Mouse (Mus musculus) intestine, postnatal 0 days (tissue): ENCODE data around the gene Hoxa7. TPM values are rescaled to one million over a fixed set of nuclear protein-coding genes. Genes with fewer than 3 reads are reported as not detected.

Source experiments
- ATAC-seq: fragments of 200-750 bp; cut with Nextera tagmentation; 2 replicates; pipeline ENCODE4 v1.8.0; 2017; ENCODE audit warnings: mild to moderate bottlenecking, moderate TSS enrichment, moderate library complexity
- H3K27ac ChIP-seq: fragments of 300-500 bp; sonication (generic); 2 replicates; pipeline ENCODE4 v1.5.1; 2014; ENCODE audit warnings: mild to moderate bottlenecking, low read depth, low read length, moderate library complexity
- H3K27me3 ChIP-seq: fragments of 300-500 bp; sonication (generic); replicated peaks from 2 replicates; pipeline ENCODE4 v1.6.1; 2014; ENCODE audit warnings: low read length, mixed read lengths; ENCODE audit not compliant: control insufficient read depth, insufficient read depth
- H3K36me3 ChIP-seq: fragments of 300-500 bp; sonication (generic); 2 replicates; pipeline ENCODE4 v1.6.1; 2014; ENCODE audit warnings: mild to moderate bottlenecking, moderate library complexity; ENCODE audit not compliant: control insufficient read depth, insufficient read depth
- H3K4me1 ChIP-seq: fragments of 300-500 bp; sonication (generic); replicated peaks from 2 replicates; pipeline ENCODE4 v1.6.1; 2014; ENCODE audit warnings: antibody characterized with exemption, low read length, mixed read lengths; ENCODE audit not compliant: control insufficient read depth, insufficient read depth
- H3K4me2 ChIP-seq: fragments of 300-500 bp; sonication (generic); replicated peaks from 2 replicates; pipeline ENCODE4 v1.6.1; 2014; ENCODE audit warnings: low read depth, mild to moderate bottlenecking, moderate library complexity
- H3K4me3 ChIP-seq: fragments of 300-500 bp; sonication (generic); 2 replicates; pipeline ENCODE4 v1.5.1; 2014; ENCODE audit warnings: low read depth, low read length
- H3K9ac ChIP-seq: fragments of 300-500 bp; sonication (generic); 2 replicates; pipeline ENCODE4 v1.6.1; 2014; ENCODE audit warnings: mild to moderate bottlenecking, low read depth, low read length
- H3K9me3 ChIP-seq: fragments of 300-500 bp; sonication (generic); 2 replicates; pipeline ENCODE4 v1.6.1; 2016; ENCODE audit warnings: mixed run types; ENCODE audit not compliant: control insufficient read depth
- CTCF ChIP-seq: sonication (generic); IDR thresholded peaks from 2 replicates; pipeline ENCODE4 v1.5.1; 2016; ENCODE audit warnings: low read depth, mild to moderate bottlenecking, control low read depth, antibody characterized with exemption, moderate library complexity
- WGBS: fragments of 180-500 bp; shearing (Covaris S2); extraction: QIAGEN DNeasy Blood & Tissue Kit; methylation state at CpG from one replicate; pipeline ENCODE4 v1.1.7; 2014; 5-methylcytosine and 5-hydroxymethylcytosine counted together
- microRNA counts: library from miRNA; unstranded; fragments of <30 nt; microRNA quantifications from one replicate; lab custom pipeline; 2016
- microRNA-seq: library from miRNA; unstranded; fragments of <30 nt; microRNA quantifications from one replicate; pipeline ENCODE4, GENCODE M21; 2016
- polyA plus RNA-seq: library from polyadenylated mRNA; unstranded; fragments of >200 nt; fragmentation: Nextera tagmentation; extraction: Ambion mirVana; gene quantifications from 2 replicates; pipeline ENCODE4 v1.2.1, GENCODE M21; 2015

The Hoxa7 gene
- polyA plus RNA-seq, 1 experiment from 2014 or later, result 6.2 TPM

- WGBS, result 62% methylated on average over 4 of the region's 4 CpGs
- no peak for TF ChIP-seq CTCF
- Histone ChIP-seq H3K9ac (0 out of 2 replicates have a peak overlapping the region, but pooled peaks have one; percentile 0), H3K4me2 (peak overlapping the region; percentile 63), H3K4me1 (no peaks in the 10 kb centered on the region), H3K27me3 (peaks cover 24% of the 10 kb centered on the region), H3K4me3 (peak overlapping the region; percentile 47), H3K27ac (peak overlapping the region; percentile 17; the same call in 1 of the 2 replicates), H3K9me3 (no peaks in the 10 kb centered on the region), H3K36me3 (no peaks in the 10 kb centered on the region; the same call in 1 of the 2 replicates)
- ATAC-seq, result no peak
Measured at GRCm38 (mm10) chr6:52166431-52167077, 55.1 kb downstream of the Hoxa7 start.

GRCm38 (mm10) chr6:52165441-52166370, 55.9 kb downstream of the Hoxa7 start:
- ATAC-seq, result no peak
- Histone ChIP-seq H3K9me3 (no peaks in the 10 kb centered on the region), H3K4me1 (no peaks in the 10 kb centered on the region), H3K27ac (peak overlapping the region; percentile 73), H3K27me3 (peaks cover 24% of the 10 kb centered on the region), H3K4me3 (peak overlapping the region; percentile 47), H3K4me2 (peak overlapping the region; percentile 63), H3K36me3 (no peaks in the 10 kb centered on the region; the same call in 1 of the 2 replicates), H3K9ac (peak overlapping the region; percentile 71)
- TF ChIP-seq CTCF, result no peak
- WGBS, result 44% methylated on average over 28 of the region's 28 CpGs

DNA sequence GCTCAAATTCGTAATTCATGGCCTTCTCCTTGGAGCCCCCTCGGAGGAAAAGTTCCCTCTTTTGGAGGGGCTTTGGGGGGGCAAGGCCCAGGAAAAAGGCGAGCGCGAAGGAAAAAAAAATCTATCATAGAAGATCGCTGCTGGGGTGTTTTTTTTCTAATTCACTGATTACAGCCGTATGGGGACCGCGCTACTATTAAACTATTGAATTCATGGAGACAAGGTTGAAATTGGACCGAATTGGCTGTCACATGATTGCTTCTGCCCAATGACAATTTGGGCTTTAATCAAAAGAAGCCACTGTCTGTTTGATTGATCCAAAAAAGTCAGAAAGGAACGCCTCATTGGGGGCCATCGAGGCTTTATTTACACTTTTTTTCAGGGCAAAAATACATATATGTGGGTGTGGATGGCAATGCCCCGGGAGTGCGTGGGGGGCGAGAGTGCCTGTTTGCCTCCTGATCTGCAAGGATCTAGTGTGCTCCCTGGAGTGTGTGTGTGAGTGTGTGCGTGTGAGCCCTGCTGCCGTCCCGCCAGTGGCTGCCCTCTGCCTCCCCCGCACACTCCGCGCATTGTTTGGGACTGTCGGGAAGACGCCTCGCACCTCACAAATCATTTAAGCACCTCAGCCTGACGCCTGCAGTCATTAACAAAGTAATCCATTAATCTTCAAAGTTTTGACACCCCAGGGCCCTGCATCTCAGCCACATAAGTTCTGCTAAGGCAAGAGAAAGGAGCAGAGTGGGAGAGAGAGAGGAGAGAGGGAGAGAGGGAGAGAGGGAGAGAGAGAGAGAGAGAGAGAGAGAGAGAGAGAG, 56.8 kb downstream of the Hoxa7 start, which contains the start of gene Hoxa2:
Gene Hoxa2 (minus strand): TSS at position 206 of the 815 bp plus-strand sequence.
- H3K36me3 ChIP-seq, result no peaks in the 10 kb centered on the region
- peaks cover 24% of the 10 kb centered on the region for H3K27me3 ChIP-seq
- no peaks in the 10 kb centered on the region for H3K9me3 ChIP-seq
- peak within 1 kb of the TSS; percentile 47 for H3K4me3 ChIP-seq
- peak within 1 kb of the TSS; percentile 63 for H3K4me2 ChIP-seq
- peak within 1 kb of the TSS; percentile 71 for H3K9ac ChIP-seq
- H3K4me1 ChIP-seq, result no peaks in the 10 kb centered on the region
- peak within 1 kb of the TSS; percentile 73 for H3K27ac ChIP-seq
- ATAC-seq, result no peak
- TF ChIP-seq CTCF, result no peak
- 25% methylated on average over 25 of the region's 25 CpGs for WGBS

MicroRNA genes within 50 kb of the gene (microRNA counts, 519-probe panel; counts per million panel counts)
- microRNA mmu-miR-196b (lab: Ali Mortazavi, UCI), result 4,163 counts per million, percentile 60 among the panel's probes with 10 or more counts

Small RNA genes within 50 kb of the gene (microRNA-seq; reads per million reads assigned to microRNA genes)
- gene Mir196b, result 84.2 reads per million, percentile 45 among the genes with 10 or more reads in this experiment

Other genes starting within 250 kb of the Hoxa7 start
- gene Skap2, start 209.3 kb downstream of the Hoxa7 start, polyA plus RNA-seq, result 40.3 and 45.4 TPM in 2 replicates
- gene Hoxa1, start 63.5 kb downstream of the Hoxa7 start, polyA plus RNA-seq, result 0.37 and 0.52 TPM in 2 replicates
- gene Hoxa2, start 57.0 kb downstream of the Hoxa7 start, polyA plus RNA-seq, result 3.3 TPM in 2 replicates
- gene 5730596B20Rik, start 44.4 kb downstream of the Hoxa7 start, polyA plus RNA-seq, result 0.61 and 0.97 TPM in 2 replicates
- 3.6 and 4.5 TPM in 2 replicates for gene Hoxa4, start 30.1 kb downstream of the Hoxa7 start, polyA plus RNA-seq
- 14.8 and 15.3 TPM in 2 replicates for gene Hoxa5, start 17.3 kb downstream of the Hoxa7 start, polyA plus RNA-seq
- 0.76 and 0.81 TPM in 2 replicates for gene Hoxa6, start 13.1 kb downstream of the Hoxa7 start, polyA plus RNA-seq
- 3.4 and 3.6 TPM in 2 replicates for gene Hoxa3, start 8.5 kb downstream of the Hoxa7 start, polyA plus RNA-seq
- not detected in 2 replicates for gene Gm28308, start 8.5 kb downstream of the Hoxa7 start, polyA plus RNA-seq
- 1.1 and 3.0 TPM in 2 replicates for gene Hoxa9, start 9.2 kb upstream of the Hoxa7 start, polyA plus RNA-seq
- 0.17 and 7.8 TPM in 2 replicates for gene Hoxa10, start 19.0 kb upstream of the Hoxa7 start, polyA plus RNA-seq
- 1.1 TPM in 1 of 2 replicates, not detected in the other for gene Hoxa11, start 24.0 kb upstream of the Hoxa7 start, polyA plus RNA-seq
- gene Hoxa13, start 39.0 kb upstream of the Hoxa7 start, polyA plus RNA-seq, result not detected in 2 replicates
- gene Evx1, start 91.6 kb upstream of the Hoxa7 start, polyA plus RNA-seq, result 0.04 TPM in 1 of 2 replicates, not detected in the other